Mouse (Mus musculus) stomach, postnatal 0 days (tissue): ENCODE measurements around the gene Tars2. TPM values are rescaled to one million over a fixed set of nuclear protein-coding genes. Genes with fewer than 3 reads are reported as not detected.

Experiments
- ATAC-seq: fragments of 200-750 bp; cut with Nextera tagmentation; 2 replicates; pipeline ENCODE4 v1.8.0; 2017; ENCODE audit not compliant: low FRiP score, low TSS enrichment
- DNase-seq: peaks from one replicate; pipeline ENCODE4 v3.0.0-alpha.2; 2016; ENCODE audit warnings: low spot score
- H3K27ac ChIP-seq: fragments of 300-500 bp; sonication (generic); replicated peaks from 2 replicates; pipeline ENCODE4 v1.5.1; 2014; ENCODE audit warnings: mild to moderate bottlenecking, control low read depth
- H3K27me3 ChIP-seq: fragments of 300-500 bp; sonication (generic); 2 replicates; pipeline ENCODE4 v1.6.1; 2014; ENCODE audit warnings: low read length; ENCODE audit not compliant: control insufficient read depth, insufficient read depth
- H3K36me3 ChIP-seq: fragments of 300-500 bp; sonication (generic); 2 replicates; pipeline ENCODE4 v1.6.1; 2014; ENCODE audit warnings: low read length, mixed read lengths; ENCODE audit not compliant: control insufficient read depth, insufficient read depth
- H3K4me1 ChIP-seq: fragments of 300-500 bp; sonication (generic); replicated peaks from 2 replicates; pipeline ENCODE4 v1.6.1; 2014; ENCODE audit warnings: antibody characterized with exemption; ENCODE audit not compliant: control insufficient read depth, insufficient read depth
- H3K4me2 ChIP-seq: fragments of 300-500 bp; sonication (generic); replicated peaks from 2 replicates; pipeline ENCODE4 v1.6.1; 2014; ENCODE audit warnings: low read depth, mild to moderate bottlenecking, control low read depth, moderate library complexity
- H3K4me3 ChIP-seq: fragments of 300-500 bp; sonication (generic); 2 replicates; pipeline ENCODE4 v1.5.1; 2014; ENCODE audit warnings: low read depth, low read length, control low read depth
- H3K9ac ChIP-seq: fragments of 300-500 bp; sonication (generic); 2 replicates; pipeline ENCODE4 v1.6.1; 2014; ENCODE audit warnings: mild to moderate bottlenecking, low read length, control low read depth, mixed read lengths
- H3K9me3 ChIP-seq: fragments of 300-500 bp; sonication (generic); 2 replicates; pipeline ENCODE4 v1.6.1; 2016; ENCODE audit warnings: low read length; ENCODE audit not compliant: control insufficient read depth
- CTCF ChIP-seq: IDR thresholded peaks from 2 replicates; pipeline ENCODE4 v1.5.1; 2016; ENCODE audit warnings: antibody characterized with exemption, low read depth, mild to moderate bottlenecking, moderate library complexity
- EP300 ChIP-seq: optimal IDR thresholded peaks from 2 replicates; pipeline ENCODE3; 2016; ENCODE audit warnings: antibody characterized with exemption
- WGBS: fragments of 180-500 bp; shearing (Covaris S2); extraction: QIAGEN DNeasy Blood & Tissue Kit; methylation state at CpG from one replicate; pipeline ENCODE4 v1.1.7; 2014; 5-methylcytosine and 5-hydroxymethylcytosine counted together
- polyA plus RNA-seq: library from polyadenylated mRNA; unstranded; fragments of >200 nt; fragmentation: Nextera tagmentation; extraction: Ambion mirVana; gene quantifications from 2 replicates; pipeline ENCODE4 v1.2.1, GENCODE M21; 2015

Tars2 gene
- polyA plus RNA-seq, 1 experiment from 2014 or later = 22.4 TPM

- Histone ChIP-seq H3K9ac (no peak overlapping the region), H3K36me3 (no peaks in the 10 kb centered on the region), H3K9me3 (no peaks in the 10 kb centered on the region), H3K4me3 (no peak overlapping the region), H3K27me3 (no peaks in the 10 kb centered on the region), H3K4me1 (peaks cover 15% of the 10 kb centered on the region; the same call in 1 of the 2 replicates), H3K27ac (peak overlapping the region; percentile 91), H3K4me2 (no peak overlapping the region)
- no peak for TF ChIP-seq CTCF
- TF ChIP-seq EP300 = no peak
- 57% methylated on average over 2 of the region's 2 CpGs for WGBS
- ATAC-seq (no peak), DNase-seq (no peak)
Measured at GRCm38 (mm10) chr3:95701085-95701484, 58.9 kb downstream of the Tars2 start.

GRCm38 (mm10) chr3:95700233-95700681 is 59.7 kb downstream of the Tars2 start:
- TF ChIP-seq CTCF = no peak
- TF ChIP-seq EP300 = no peak
- ATAC-seq = 0 out of 2 replicates have a peak, but pooled peaks have one; percentile 3
- 40% methylated on average over 6 of the region's 6 CpGs for WGBS
- Histone ChIP-seq H3K4me2 (no peak overlapping the region), H3K9ac (no peak overlapping the region), H3K27me3 (no peaks in the 10 kb centered on the region), H3K36me3 (no peaks in the 10 kb centered on the region), H3K4me1 (peaks cover 15% of the 10 kb centered on the region; the same call in 1 of the 2 replicates), H3K9me3 (no peaks in the 10 kb centered on the region), H3K27ac (peak overlapping the region; percentile 91), H3K4me3 (no peak overlapping the region)
- no peak for DNase-seq

GRCm38 (mm10) chr3:95698286-95698685 is 61.7 kb downstream of the Tars2 start:
- Histone ChIP-seq H3K9me3 (no peaks in the 10 kb centered on the region), H3K4me2 (no peak overlapping the region), H3K36me3 (no peaks in the 10 kb centered on the region), H3K27me3 (no peaks in the 10 kb centered on the region), H3K9ac (no peak overlapping the region), H3K4me1 (peaks cover 18% of the 10 kb centered on the region; the same call in 1 of the 2 replicates), H3K4me3 (no peak overlapping the region), H3K27ac (no peak overlapping the region)
- TF ChIP-seq CTCF (no peak), EP300 (no peak)
- DNase-seq (no peak), ATAC-seq (no peak)
- WGBS = 94% methylated on average over 4 of the region's 4 CpGs

GRCm38 (mm10) chr3:95696360-95696759 is 63.6 kb downstream of the Tars2 start:
- no peaks in the 10 kb centered on the region for H3K27me3 ChIP-seq
- ATAC-seq (peak; percentile 48; the same call in 1 of the 2 replicates), DNase-seq (peak; percentile 50)
- 24% methylated on average over 7 of the region's 7 CpGs for WGBS
- no peak overlapping the region for H3K9ac ChIP-seq
- H3K4me2 ChIP-seq = no peak overlapping the region
- H3K4me1 ChIP-seq = peaks cover 15% of the 10 kb centered on the region; the same call in 1 of the 2 replicates
- no peak overlapping the region for H3K4me3 ChIP-seq
- H3K9me3 ChIP-seq = no peaks in the 10 kb centered on the region
- TF ChIP-seq EP300 (no peak), CTCF (no peak)
- H3K36me3 ChIP-seq = no peaks in the 10 kb centered on the region
- H3K27ac ChIP-seq = peak overlapping the region; percentile 14

DNA sequence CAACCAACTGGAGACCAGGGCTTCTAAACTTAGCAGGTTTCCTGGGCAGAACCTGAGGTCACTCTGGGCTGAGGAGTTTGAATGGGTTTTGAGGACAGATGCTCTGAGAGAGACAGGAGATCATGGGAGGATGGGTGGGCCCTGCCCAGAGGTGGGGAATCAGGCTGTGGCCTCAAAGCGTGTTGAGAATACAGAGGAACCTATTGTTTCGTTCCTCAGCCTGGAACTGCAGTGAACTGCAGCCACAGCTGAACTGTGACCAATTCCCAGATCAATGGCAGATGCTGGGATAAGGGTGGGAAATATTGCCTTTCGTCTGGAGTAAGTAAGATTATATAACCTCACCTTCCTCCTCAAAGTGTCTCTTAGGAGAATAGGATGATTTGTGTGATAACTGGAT is 64.2 kb downstream of the Tars2 start:
- no peak for TF ChIP-seq CTCF
- no peak for TF ChIP-seq EP300
- no peaks in the 10 kb centered on the region for H3K36me3 ChIP-seq
- DNase-seq = no peak
- H3K4me3 ChIP-seq = no peak overlapping the region
- no peaks in the 10 kb centered on the region for H3K9me3 ChIP-seq
- no peak for ATAC-seq
- no peak overlapping the region for H3K4me2 ChIP-seq
- H3K27me3 ChIP-seq = no peaks in the 10 kb centered on the region
- H3K4me1 ChIP-seq = peaks cover 15% of the 10 kb centered on the region; the same call in 1 of the 2 replicates
- no peak overlapping the region for H3K9ac ChIP-seq
- WGBS = 57% methylated on average over 3 of the region's 3 CpGs
- no peak overlapping the region for H3K27ac ChIP-seq

GRCm38 (mm10) chr3:95694808-95695703 is 65.0 kb downstream of the Tars2 start:
- 79% methylated on average over 11 of the region's 11 CpGs for WGBS
- no peaks in the 10 kb centered on the region for H3K27me3 ChIP-seq
- no peaks in the 10 kb centered on the region for H3K9me3 ChIP-seq
- DNase-seq (no peak), ATAC-seq (no peak)
- no peak overlapping the region for H3K27ac ChIP-seq
- no peak overlapping the region for H3K9ac ChIP-seq
- H3K4me2 ChIP-seq = no peak overlapping the region
- H3K4me1 ChIP-seq = peaks cover 10% of the 10 kb centered on the region; the same call in 1 of the 2 replicates
- H3K36me3 ChIP-seq = no peaks in the 10 kb centered on the region
- H3K4me3 ChIP-seq = no peak overlapping the region
- TF ChIP-seq CTCF (no peak), EP300 (no peak)
